Mouse (Mus musculus) skeletal muscle tissue, adult 2 months (tissue): ENCODE measurements at regions not wholly inside any gene's neighbourhood (a gene's known extent, or its start where the extent isn't known, plus 50 kb on each side); places are given as distances from the start of the nearest gene placed in this dataset.

Experiments
- DNase-seq: peaks from one replicate; pipeline ENCODE4 v3.0.0-alpha.2; 2012; ENCODE audit warnings: low read depth, low spot score

GRCm38 (mm10) chr2:7840612-7841011 is 331.2 kb upstream of the Celf2 start:
- no peak for DNase-seq

- no peak for DNase-seq
Observed at GRCm38 (mm10) chr2:7837877-7838276, 328.5 kb upstream of the Celf2 start.

GRCm38 (mm10) chr2:7831239-7831638 is 321.9 kb upstream of the Celf2 start:
- no peak for DNase-seq

GRCm38 (mm10) chr2:7826272-7826671 is 316.9 kb upstream of the Celf2 start:
- DNase-seq, result no peak

GRCm38 (mm10) chr2:7796415-7796814 is 287.1 kb upstream of the Celf2 start:
- DNase-seq, result no peak

GRCm38 (mm10) chr2:7792456-7793145 is 283.2 kb upstream of the Celf2 start:
- DNase-seq, result no peak

GRCm38 (mm10) chr2:7778610-7779009 is 269.2 kb upstream of the Celf2 start:
- no peak for DNase-seq

- DNase-seq, result no peak
Observed at GRCm38 (mm10) chr2:7734097-7734730, 224.9 kb upstream of the Celf2 start.

GRCm38 (mm10) chr2:7730960-7731359 is 221.6 kb upstream of the Celf2 start:
- no peak for DNase-seq

GRCm38 (mm10) chr2:7722283-7722935 is 213.0 kb upstream of the Celf2 start:
- no peak for DNase-seq

- no peak for DNase-seq
Observed at GRCm38 (mm10) chr2:7711046-7711445, 201.7 kb upstream of the Celf2 start.

GRCm38 (mm10) chr2:7710476-7710875 is 201.1 kb upstream of the Celf2 start:
- DNase-seq, result no peak

GRCm38 (mm10) chr2:7683355-7683754 is 174.0 kb upstream of the Celf2 start:
- no peak for DNase-seq

- DNase-seq, result no peak
Observed at GRCm38 (mm10) chr2:7640892-7641291, 131.5 kb upstream of the Celf2 start.

GRCm38 (mm10) chr2:7622716-7623285 is 113.4 kb upstream of the Celf2 start:
- DNase-seq, result no peak

GRCm38 (mm10) chr2:7619888-7620664 is 110.7 kb upstream of the Celf2 start:
- peak; percentile 52 for DNase-seq

- DNase-seq, result no peak
Observed at GRCm38 (mm10) chr2:7578196-7578595, 68.8 kb upstream of the Celf2 start.
